Mouse (Mus musculus) thymus, adult 2 months (tissue): ENCODE measurements around the gene Rhoq. TPM values are rescaled to one million over a fixed set of nuclear protein-coding genes. Genes with fewer than 3 reads are reported as not detected.

ENCODE experiments used
- DNase-seq: peaks from one replicate; pipeline ENCODE4 v3.0.0; 2021
- H3K27ac ChIP-seq: fragments of 200-500 bp; 2 replicates; pipeline ENCODE4 v1.5.1; 2012; ENCODE audit warnings: low read length, control low read depth; ENCODE audit not compliant: control insufficient read depth, insufficient read depth
- H3K27me3 ChIP-seq: fragments of 200-500 bp; 2 replicates; pipeline ENCODE4 v1.6.1; 2012; ENCODE audit warnings: mild to moderate bottlenecking, low read length, moderate library complexity, mixed read lengths; ENCODE audit not compliant: control insufficient read depth, insufficient read depth
- H3K36me3 ChIP-seq: fragments of 200-500 bp; 2 replicates; pipeline ENCODE4 v1.6.1; 2012; ENCODE audit warnings: mild to moderate bottlenecking, low read length, moderate library complexity; ENCODE audit not compliant: control insufficient read depth, insufficient read depth
- H3K4me1 ChIP-seq: fragments of 200-500 bp; replicated peaks from 2 replicates; pipeline ENCODE4 v1.6.1; 2012; ENCODE audit warnings: low read length; ENCODE audit not compliant: control insufficient read depth, insufficient read depth
- H3K4me3 ChIP-seq: fragments of 200-500 bp; 2 replicates; pipeline ENCODE4 v1.5.1; 2012; ENCODE audit warnings: mild to moderate bottlenecking, low read length, control low read depth, moderate library complexity; ENCODE audit not compliant: control insufficient read depth, insufficient read depth
- CTCF ChIP-seq: fragments of 200-500 bp; IDR thresholded peaks from 2 replicates; pipeline ENCODE4 v1.5.1; 2012; ENCODE audit warnings: mild to moderate bottlenecking, control low read depth, low read length, moderate library complexity, borderline replicate concordance; ENCODE audit not compliant: control insufficient read depth, poor library complexity, insufficient read depth; ENCODE audit errors: extremely low read depth
- POLR2A ChIP-seq: fragments of 200-500 bp; IDR thresholded peaks from 2 replicates; pipeline ENCODE4 v1.6.1; 2012; ENCODE audit warnings: mild to moderate bottlenecking, low read length, control low read depth, moderate library complexity; ENCODE audit not compliant: control insufficient read depth, poor library complexity, insufficient read depth; ENCODE audit errors: extremely low read depth
- WGBS: fragments of 180-500 bp; shearing (Covaris S2); methylation state at CpG from one replicate; pipeline ENCODE4 v1.1.7; 2018; 5-methylcytosine and 5-hydroxymethylcytosine counted together
- polyA plus RNA-seq: library from polyadenylated mRNA; depleted of rRNA; stranded (reverse); fragments of >200 nt; gene quantifications from 2 replicates; pipeline ENCODE4 v1.2.3, GENCODE M21; 2012

The Rhoq gene
- polyA plus RNA-seq, 1 experiment = 14.5 TPM

DNA sequence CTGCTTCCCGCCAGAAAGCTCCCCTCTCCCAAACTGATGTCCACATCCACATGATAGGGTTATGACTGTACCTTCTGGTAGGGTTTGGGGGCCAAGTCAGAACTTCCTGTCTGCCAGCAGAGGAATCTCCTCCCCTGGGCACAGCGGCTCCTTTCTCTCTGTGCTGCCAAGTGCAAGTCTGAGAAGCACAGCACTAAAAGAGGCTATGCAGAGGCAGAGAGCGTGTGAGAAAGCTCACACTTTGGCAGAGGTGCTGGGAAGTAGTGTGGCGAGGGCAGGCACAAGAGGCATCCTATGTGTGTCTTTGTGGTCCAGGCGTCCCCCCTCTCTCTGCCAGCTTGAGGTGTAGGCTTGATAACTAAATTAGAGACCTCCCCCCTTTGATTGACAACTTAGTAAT, 8.2 kb downstream of the Rhoq start:
- DNase-seq = no peak
- 29% methylated on average over 5 of the region's 5 CpGs for WGBS

DNA sequence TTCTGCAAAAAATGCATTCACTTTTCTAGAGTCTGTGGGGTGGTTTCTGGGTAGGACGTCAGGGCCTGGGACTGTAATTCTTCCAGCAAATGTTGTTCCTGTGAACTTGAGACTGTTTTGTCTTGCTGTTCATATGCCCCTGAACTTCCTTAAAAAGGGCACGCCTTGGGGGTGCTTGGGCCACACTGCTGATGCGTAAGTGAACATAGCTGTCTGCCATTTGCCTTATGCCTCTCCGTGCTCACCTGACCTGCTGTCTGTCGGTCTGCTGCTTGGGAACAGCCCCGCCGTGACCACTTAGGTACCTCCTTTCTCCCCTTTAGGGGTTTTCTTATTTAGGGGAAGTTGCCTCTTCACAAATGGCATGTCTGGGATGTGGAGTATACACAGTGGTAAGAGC, 9.0 kb downstream of the Rhoq start:
- 69% methylated on average over 7 of the region's 7 CpGs for WGBS

More for the DNA sequence above, 8.2 kb downstream of the Rhoq start:
- TF ChIP-seq POLR2A = no peak
- no peak for TF ChIP-seq CTCF
- Histone ChIP-seq H3K27me3 (no peaks in the 10 kb centered on the region), H3K36me3 (no peaks in the 10 kb centered on the region), H3K4me3 (no peak overlapping the region), H3K4me1 (peaks cover 39% of the 10 kb centered on the region), H3K27ac (no peak overlapping the region)

DNA sequence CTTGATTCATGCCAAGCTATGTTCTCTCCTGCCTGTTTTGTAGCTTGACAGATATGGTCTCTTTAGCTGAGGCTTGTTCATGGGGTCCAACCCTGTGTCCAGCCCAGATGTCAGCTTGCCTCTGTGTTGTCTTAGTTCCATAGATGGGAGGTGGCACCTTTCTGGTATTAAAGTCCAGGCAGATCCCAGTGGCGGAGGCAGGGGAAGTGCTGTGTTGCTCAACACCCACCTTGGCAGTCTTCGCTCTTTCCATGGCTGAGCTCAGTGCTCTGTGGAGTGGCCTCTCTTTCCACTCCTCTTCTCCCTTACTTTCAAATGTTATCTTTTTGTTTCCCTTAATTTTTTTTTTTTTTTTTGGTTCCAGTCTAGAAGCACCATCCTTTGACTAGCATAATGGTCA, 10.2 kb downstream of the Rhoq start:
- Histone ChIP-seq H3K27ac (no peak overlapping the region), H3K36me3 (no peaks in the 10 kb centered on the region), H3K27me3 (no peaks in the 10 kb centered on the region), H3K4me3 (no peak overlapping the region), H3K4me1 (peaks cover 45% of the 10 kb centered on the region)
- TF ChIP-seq POLR2A (no peak), CTCF (no peak)
- no peak for DNase-seq
- 96% methylated on average over 2 of the region's 2 CpGs for WGBS

More for the DNA sequence above, 9.0 kb downstream of the Rhoq start:
- no peak for DNase-seq
- Histone ChIP-seq H3K4me1 (peaks cover 47% of the 10 kb centered on the region), H3K27me3 (no peaks in the 10 kb centered on the region), H3K27ac (no peak overlapping the region), H3K4me3 (no peak overlapping the region), H3K36me3 (no peaks in the 10 kb centered on the region)
- no peak for TF ChIP-seq CTCF
- TF ChIP-seq POLR2A = no peak

DNA sequence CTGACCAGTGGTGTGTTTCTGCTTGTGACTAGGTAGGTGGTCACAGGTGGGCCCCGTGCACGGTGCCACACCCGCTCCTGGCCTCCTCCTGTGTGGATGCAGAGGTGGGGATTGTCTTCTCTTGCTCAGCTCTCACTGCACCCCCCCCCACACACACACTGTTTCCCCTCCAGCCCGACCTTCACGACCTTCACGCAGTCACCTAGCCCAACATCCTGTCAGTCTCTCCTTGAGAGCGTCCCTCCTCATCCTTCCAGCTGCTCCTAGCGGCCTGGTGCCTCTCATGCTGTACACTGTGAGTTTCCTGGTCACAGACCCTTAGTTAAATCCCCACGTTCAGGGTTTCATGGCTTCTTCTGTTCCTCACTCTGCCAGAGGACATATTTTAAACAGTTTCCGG, 13.5 kb downstream of the Rhoq start:
- H3K4me3 ChIP-seq = no peak overlapping the region
- no peak for TF ChIP-seq POLR2A
- TF ChIP-seq CTCF = no peak
- H3K4me1 ChIP-seq = peaks cover 13% of the 10 kb centered on the region
- DNase-seq = no peak
- WGBS = 48% methylated on average over 10 of the region's 10 CpGs
- 0 out of 2 replicates have a peak overlapping the region, but pooled peaks have one; percentile 61 for H3K27ac ChIP-seq
- no peaks in the 10 kb centered on the region for H3K27me3 ChIP-seq
- H3K36me3 ChIP-seq = no peaks in the 10 kb centered on the region

DNA sequence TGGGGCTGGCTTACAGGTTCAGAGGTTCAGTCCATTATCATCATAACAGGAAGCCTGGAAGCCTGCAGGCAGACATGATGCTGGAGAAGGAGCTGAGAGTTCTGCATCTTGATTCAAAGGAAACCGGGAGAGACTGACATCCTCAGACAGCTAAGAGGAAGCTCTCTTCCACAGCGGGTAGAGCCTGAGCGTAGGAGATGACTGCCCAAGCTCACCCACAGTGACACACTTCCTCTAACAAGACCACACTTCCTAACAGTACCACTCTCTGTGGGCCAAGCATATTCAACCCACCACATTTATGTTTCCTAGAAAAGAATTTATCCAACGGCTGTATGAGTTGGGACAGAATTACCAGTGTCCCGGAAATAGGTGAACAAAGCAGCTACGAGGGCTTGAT, 15.6 kb downstream of the Rhoq start:
- peaks cover 10% of the 10 kb centered on the region for H3K4me1 ChIP-seq
- no peak for DNase-seq
- WGBS = 19% methylated on average over 6 of the region's 6 CpGs
- no peaks in the 10 kb centered on the region for H3K36me3 ChIP-seq
- no peaks in the 10 kb centered on the region for H3K27me3 ChIP-seq
- H3K4me3 ChIP-seq = no peak overlapping the region
- no peak for TF ChIP-seq CTCF
- TF ChIP-seq POLR2A = no peak
- no peak overlapping the region for H3K27ac ChIP-seq

DNA sequence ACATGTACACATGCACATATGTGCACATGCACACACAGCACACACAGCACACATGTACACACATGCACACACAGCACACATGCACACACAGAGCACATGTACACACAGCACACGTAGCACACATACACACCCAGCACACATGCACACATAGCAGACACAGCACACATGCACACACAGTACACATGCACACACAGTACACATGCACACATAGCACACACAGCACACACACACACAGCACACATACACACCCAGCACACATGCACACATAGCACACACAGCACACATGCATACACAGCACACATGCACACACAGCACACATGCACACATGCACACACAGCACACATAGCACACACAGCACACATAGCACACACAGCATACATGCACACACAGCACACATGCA, 18.3 kb downstream of the Rhoq start:
- Histone ChIP-seq H3K36me3 (no peaks in the 10 kb centered on the region), H3K4me3 (no peak overlapping the region), H3K27me3 (no peaks in the 10 kb centered on the region), H3K27ac (no peak overlapping the region), H3K4me1 (peaks cover 8% of the 10 kb centered on the region)
- no peak for DNase-seq
- TF ChIP-seq POLR2A = no peak
- no peak for TF ChIP-seq CTCF
- WGBS = 100% methylated on average over 1 of the region's 1 CpGs

DNA sequence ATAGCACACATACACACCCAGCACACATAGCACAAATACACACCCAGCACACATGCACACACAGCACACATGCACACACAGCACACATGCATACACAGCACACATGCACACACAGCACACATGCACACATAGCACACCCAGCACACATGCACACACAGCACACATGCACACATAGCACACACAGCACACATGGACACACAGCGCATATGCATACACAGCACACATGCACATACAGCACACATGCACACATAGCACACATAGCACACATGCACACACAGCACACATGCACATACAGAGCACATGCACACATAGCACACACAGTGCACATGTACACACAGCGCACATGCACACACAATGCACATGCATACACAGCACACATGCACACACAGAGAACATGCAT, 18.8 kb downstream of the Rhoq start:
- no peak overlapping the region for H3K4me3 ChIP-seq
- H3K27ac ChIP-seq = no peak overlapping the region
- WGBS = 100% methylated on average over 2 of the region's 2 CpGs
- TF ChIP-seq CTCF = no peak
- TF ChIP-seq POLR2A = no peak
- H3K4me1 ChIP-seq = peaks cover 4% of the 10 kb centered on the region
- no peaks in the 10 kb centered on the region for H3K27me3 ChIP-seq
- no peak for DNase-seq
- H3K36me3 ChIP-seq = no peaks in the 10 kb centered on the region
